Mouse (Mus musculus) urinary bladder, adult 2 months (tissue): ENCODE data around the gene Ddt. TPM values are rescaled to one million over a fixed set of nuclear protein-coding genes. Genes with fewer than 3 reads are reported as not detected.

Experiments used
- DNase-seq: peaks from one replicate; pipeline ENCODE4 v3.0.0; 2022; ENCODE audit warnings: low spot score
- polyA plus RNA-seq: library from polyadenylated mRNA; depleted of rRNA; stranded (reverse); fragments of >200 nt; gene quantifications from 2 replicates; pipeline ENCODE4 v1.2.3, GENCODE M21; 2012; rRNA removed

Ddt gene
- polyA plus RNA-seq, result 54.4 and 60.6 TPM in 2 replicates

DNA sequence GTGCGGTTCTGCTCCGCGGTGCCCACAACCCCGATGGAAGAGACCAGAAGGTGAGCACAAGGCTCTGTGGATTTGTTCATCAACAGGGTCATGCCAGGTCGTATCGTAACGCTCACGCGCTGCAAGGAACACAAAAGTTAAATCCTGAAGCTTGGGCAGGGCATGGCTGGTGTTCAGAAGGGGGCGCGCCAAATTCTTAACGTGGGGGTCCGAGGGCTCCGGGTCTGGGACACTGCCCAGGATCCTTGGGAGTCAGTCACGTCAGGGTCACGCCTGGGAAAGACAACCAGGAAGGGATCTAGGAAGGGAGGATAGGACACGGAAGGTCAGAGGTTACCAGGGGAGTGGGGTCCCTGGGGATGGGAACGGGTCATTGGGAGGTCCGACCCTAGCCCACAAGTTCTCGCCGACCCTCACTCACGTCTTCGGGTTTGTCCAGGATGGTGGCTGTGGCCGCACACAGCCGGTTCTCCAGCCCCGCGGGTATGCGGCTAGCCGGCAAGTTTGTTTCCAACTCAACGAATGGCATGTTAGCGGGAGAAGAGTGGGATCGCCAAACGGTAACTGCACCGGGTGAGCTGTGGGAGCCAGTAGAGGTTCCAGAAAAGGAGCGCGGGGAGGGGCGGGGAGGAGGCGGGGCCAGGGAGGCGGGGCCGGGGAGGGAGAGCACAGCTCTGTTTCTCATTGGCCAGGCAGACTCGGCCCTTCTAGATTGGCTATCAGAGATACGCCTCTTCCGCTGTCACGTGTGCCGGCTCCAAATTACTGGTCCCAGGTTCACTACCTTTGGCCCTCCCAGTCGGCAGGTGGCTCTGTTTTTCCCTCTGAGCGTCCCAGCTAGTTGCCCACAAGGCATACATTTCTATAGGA is at the start of gene Ddt:
TSS of gene Ddt (minus strand) at position 620 of the 870 bp plus-strand sequence.
- peak; percentile 66 for DNase-seq

DNA sequence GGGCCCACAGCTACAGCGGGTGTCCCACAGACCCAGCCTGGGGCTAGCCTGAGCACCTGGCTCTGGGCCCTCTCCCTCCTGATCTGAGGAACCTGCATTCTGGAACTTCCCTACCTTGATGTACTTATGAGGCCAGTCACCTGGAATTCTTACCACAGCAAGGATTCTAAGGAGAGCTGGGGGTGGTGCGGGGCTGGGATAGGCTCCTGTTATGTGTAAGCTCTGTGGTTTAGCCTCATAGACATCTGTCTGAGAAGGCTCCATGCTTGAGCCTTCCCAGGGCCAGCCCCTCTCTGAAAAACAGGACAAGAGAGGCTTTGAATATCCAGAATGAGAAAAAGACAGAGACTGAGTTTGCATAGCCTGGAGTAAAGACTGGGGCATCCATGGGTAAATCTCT is 49.2 kb upstream of the Ddt start, which contains the start of gene Gstt4:
TSS of gene Gstt4 (minus strand) at position 101 of the 400 bp plus-strand sequence.
- DNase-seq, result no peak

GRCm38 (mm10) chr10:75819882-75820281 is 46.7 kb upstream of the Ddt start:
- DNase-seq, result no peak

DNA sequence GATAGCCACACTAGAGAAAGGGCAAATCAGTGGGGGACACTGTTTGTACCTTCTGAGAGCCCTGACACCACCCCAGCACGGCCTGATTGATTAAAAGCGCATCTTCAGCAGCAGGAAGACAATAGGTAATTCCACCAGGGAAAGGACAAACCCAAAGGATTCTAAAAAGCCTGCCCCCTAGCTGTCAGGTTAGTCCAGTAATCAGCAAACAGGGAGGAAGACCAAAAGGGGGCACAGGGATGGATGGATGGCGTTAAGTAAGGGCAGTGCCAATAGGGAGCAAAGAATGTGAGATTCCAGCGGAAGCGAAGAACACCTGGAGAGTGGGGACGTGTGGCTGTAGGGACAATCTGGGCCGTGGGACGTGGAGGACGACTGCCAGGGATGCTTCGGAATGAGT is 45.4 kb upstream of the Ddt start:
- no peak for DNase-seq

- DNase-seq, result no peak
Observed at GRCm38 (mm10) chr10:75804217-75804616, 31.0 kb upstream of the Ddt start.

DNA sequence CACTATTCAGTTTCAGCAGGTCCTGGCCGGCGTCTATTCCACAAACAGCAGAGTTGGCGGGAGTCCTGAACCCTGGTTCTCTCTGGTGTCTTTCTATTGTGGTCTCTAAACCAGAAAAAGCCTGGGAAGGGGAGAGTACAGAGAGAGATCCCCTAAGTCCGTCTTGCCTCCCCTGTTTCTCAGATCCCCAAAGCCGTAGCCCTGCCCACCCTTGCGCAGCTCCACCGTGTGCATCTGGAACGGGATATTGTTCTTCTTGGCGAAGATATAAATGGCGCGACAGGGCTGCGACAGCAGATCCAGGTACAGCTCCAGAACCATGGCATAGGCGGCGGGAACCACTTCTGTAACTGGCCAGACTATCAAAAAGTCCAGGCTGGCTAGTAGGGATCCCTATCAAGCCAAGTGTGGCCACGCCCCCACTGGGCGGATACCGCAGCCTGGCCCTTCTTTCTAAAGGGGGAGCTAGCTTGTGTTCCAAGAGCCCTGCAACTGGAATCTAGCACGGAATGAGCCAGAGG is 25.0 kb upstream of the Ddt start, which contains the start of gene Gstt1:
TSS of gene Gstt1 (minus strand) at position 409 of the 521 bp plus-strand sequence.
- no peak for DNase-seq

DNA sequence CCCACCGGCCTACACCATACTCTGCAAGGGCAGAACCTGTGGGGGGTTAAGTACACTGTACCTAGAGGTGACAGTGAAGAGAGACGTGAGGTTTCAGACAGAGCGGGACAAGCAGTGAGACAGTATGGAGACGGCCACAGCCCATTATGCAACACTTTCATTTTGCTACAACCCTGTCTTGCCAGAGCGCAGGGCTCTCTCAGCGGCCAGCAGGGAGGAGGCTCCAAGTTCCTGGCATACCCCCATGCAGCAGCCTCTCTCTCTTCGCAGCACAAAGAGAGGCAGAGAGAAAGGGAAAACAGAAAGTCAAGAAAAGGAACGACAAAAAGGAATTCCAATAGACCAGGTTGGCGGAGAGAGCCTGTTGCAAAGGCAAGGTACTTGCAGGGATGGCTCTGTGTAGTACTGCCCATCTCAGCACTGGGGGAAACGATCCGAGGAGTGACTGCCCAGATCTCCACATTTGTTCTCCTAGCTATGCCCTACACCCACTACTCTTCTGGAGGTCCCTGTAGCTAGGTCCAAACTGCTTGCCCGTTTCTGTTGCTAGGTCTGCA is 24.5 kb upstream of the Ddt start:
- DNase-seq, result no peak

GRCm38 (mm10) chr10:75796731-75797516 is 23.7 kb upstream of the Ddt start:
- DNase-seq, result no peak

DNA sequence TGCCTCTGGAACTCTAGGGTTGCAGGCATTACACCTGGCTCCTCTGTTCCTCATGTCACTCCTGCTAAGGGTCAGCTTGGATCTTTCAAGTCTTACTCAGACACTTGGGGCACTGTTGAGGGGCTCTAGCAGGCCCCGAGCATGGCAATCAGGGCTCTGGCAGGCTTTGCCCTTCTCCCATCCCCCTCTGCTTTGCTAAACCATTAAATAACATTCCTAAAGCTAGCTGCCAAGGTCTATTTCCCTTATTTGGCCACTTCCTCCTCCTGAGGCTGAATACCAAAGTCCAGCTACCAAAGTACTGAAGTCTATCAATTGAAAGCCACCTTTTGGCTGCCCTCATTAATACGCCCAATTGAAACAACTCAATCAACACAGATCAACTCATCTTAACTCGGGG is 21.7 kb upstream of the Ddt start:
- no peak for DNase-seq

GRCm38 (mm10) chr10:75790773-75791172 is 17.6 kb upstream of the Ddt start:
- DNase-seq, result no peak

DNA sequence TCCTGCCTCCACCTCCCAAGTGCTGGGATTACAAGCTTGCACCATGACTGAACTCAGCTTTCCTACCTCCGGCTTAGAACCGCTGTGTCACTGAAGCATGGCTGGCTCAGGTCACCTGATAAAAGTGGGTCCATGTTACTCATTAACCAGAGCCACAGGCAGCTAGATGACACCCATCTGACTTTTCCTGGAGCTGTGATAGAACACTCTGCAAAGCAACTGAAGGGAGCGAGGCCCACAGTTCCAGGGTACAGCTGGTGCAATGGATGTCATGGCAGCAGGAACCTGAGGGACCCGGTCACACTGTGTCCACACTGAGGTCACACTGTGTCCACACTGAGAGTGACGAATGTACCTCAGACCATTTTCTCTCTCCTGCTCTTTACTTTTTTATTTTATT is 16.6 kb upstream of the Ddt start:
- DNase-seq, result no peak

GRCm38 (mm10) chr10:75789081-75789735 is 16.0 kb upstream of the Ddt start:
- no peak for DNase-seq

GRCm38 (mm10) chr10:75788277-75788676 is 15.1 kb upstream of the Ddt start:
- no peak for DNase-seq

GRCm38 (mm10) chr10:75785442-75785841 is 12.2 kb upstream of the Ddt start:
- DNase-seq, result no peak

GRCm38 (mm10) chr10:75780769-75781578 is 7.8 kb upstream of the Ddt start, which contains the start of the genes Gm20441 and Gstt3:
Gm20441 (minus strand) TSS chr10:75780954.
Gstt3 (minus strand) TSS chr10:75781414.
- DNase-seq, result peak; percentile 68

GRCm38 (mm10) chr10:75779206-75780174 is 6.3 kb upstream of the Ddt start:
- no peak for DNase-seq

DNA sequence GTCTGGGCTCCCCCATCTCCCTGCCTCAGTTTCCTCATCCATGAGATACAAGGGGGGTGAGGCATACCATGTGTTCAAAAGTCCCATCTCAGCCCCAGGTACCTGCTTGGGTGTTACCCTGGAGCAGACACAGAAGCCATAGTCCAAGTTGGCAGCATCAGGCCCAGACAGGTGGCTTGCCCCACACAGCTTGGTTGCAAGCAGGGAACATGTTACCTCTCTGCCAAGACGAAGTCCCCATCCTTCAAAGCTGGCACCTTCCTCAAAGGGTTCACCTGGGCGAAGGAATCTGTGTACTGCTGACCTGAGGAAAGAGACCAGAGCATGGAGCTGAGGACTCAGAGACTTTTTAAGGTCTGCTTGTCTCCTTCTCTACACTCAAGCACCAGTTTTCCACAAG is 4.7 kb upstream of the Ddt start:
- no peak for DNase-seq

GRCm38 (mm10) chr10:75776562-75776961 is 3.3 kb upstream of the Ddt start:
- DNase-seq, result no peak

DNA sequence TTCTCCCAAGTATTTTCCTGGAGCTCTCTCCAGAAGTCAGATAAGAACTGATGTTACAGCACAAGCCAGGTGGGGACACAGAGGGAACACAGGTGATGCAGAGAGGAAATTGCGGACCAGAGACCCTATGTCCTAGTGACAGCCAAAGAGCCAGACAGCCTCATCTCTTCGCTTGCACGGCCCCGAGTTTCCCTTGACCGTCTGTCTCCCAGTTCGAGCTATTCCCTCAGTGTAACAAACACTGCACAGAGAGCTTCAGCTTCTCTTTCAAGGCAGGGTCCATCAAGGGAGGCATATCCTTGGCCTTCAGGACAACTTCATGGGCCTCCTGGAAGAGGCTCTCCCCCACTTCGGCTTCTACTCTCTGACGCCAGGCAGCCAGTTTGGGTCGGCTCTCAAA is 1.4 kb upstream of the Ddt start:
- no peak for DNase-seq
